Mouse (Mus musculus): ENCODE data around the gene Atf7.

DNA sequence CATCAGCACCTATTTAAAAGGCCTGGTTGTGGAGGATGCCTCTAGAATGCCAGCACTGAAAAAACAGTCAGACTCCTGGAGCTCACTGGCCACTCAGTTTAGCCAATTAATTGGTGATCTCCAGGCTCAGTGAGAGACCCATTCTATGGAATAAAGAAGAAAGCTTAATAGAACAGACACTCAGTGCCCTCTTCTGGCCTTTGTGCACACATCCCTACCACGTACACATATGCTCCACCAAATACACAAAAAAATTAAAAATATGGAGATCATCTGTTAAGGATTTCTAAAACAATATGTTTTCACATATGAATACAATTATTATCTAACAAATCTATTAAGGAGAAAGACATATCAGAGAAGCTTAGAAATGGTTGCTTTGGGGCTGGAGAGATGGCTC, 4.5 kb downstream of the Atf7 start:
- TF ChIP-seq EP300 (IDR thresholded peaks at IDR 0.05; ENCODE audit: insufficient read depth, low read depth, low read length), result no peak
- no peak for TF ChIP-seq POLR2A (IDR thresholded peaks at IDR 0.05; ENCODE audit: insufficient read depth, low read depth, low read length)
- peak; percentile 48 for TF ChIP-seq CTCF (IDR thresholded peaks at IDR 0.05)

Data from heart, adult 2 months (tissue).